Mouse (Mus musculus): ENCODE data around the gene Msh3.

GRCm38 (mm10) chr13:92291605-92292004 lies 63.2 kb downstream of the Msh3 start:
- TF ChIP-seq CTCF (IDR thresholded peaks at IDR 0.05; ENCODE audit: low read depth, low read length) (no peak), POLR2A (IDR thresholded peaks at IDR 0.05; ENCODE audit: insufficient read depth, low read length) (no peak)

All from ES-Bruce4 (cell line).